Mouse (Mus musculus): ENCODE results near the gene Slitrk4. TPM values are rescaled to one million over a fixed set of nuclear protein-coding genes. Genes with fewer than 3 reads are reported as not detected.

Slitrk4 gene
- polyA plus RNA-seq (2012; rRNA removed): 0.01 TPM in 1 of 2 replicates, not detected in the other

GRCm38 (mm10) chrX:64276290-64277125 is at the start of gene Slitrk4:
Gene Slitrk4, minus strand, starts transcription at chrX:64276996.

Other genes with a start within 250 kb of the Slitrk4 start
- not detected in 2 replicates for gene Gm6760, start 124.8 kb downstream of the Slitrk4 start, polyA plus RNA-seq (2012; rRNA removed)
- gene 3830417A13Rik, start 103.4 kb downstream of the Slitrk4 start, polyA plus RNA-seq (2012; rRNA removed): not detected in 2 replicates

All from ovary, adult 2 months (tissue).